Mouse (Mus musculus) hindbrain, embryonic 10.5 days (tissue): ENCODE results near the gene Syngr3. TPM values are rescaled to one million over a fixed set of nuclear protein-coding genes. Genes with fewer than 3 reads are reported as not detected.

ENCODE experiments used
- DNase-seq: peaks from one replicate; pipeline ENCODE4 v3.0.0-alpha.2; 2017; ENCODE audit warnings: low spot score
- H3K27ac ChIP-seq: fragments of 300-500 bp; sonication (generic); 2 replicates; pipeline ENCODE4 v1.5.1; 2016; ENCODE audit warnings: mild to moderate bottlenecking, moderate library complexity
- H3K27me3 ChIP-seq: fragments of 300-500 bp; sonication (generic); 2 replicates; pipeline ENCODE4 v1.6.1; 2016; ENCODE audit warnings: mild to moderate bottlenecking; ENCODE audit not compliant: poor library complexity, insufficient read depth, severe bottlenecking
- H3K36me3 ChIP-seq: fragments of 300-500 bp; sonication (generic); 2 replicates; pipeline ENCODE4 v1.6.1; 2016; ENCODE audit warnings: mild to moderate bottlenecking, moderate library complexity
- H3K4me1 ChIP-seq: fragments of 300-500 bp; sonication (generic); replicated peaks from 2 replicates; pipeline ENCODE4 v1.6.1; 2016; ENCODE audit warnings: mild to moderate bottlenecking
- H3K4me3 ChIP-seq: fragments of 300-500 bp; sonication (generic); 2 replicates; pipeline ENCODE4 v1.5.1; 2016; ENCODE audit warnings: mild to moderate bottlenecking, moderate library complexity
- H3K9me3 ChIP-seq: fragments of 300-500 bp; sonication (generic); 2 replicates; pipeline ENCODE4 v1.6.1; 2016; ENCODE audit warnings: mild to moderate bottlenecking, moderate library complexity
- WGBS: fragments of 180-500 bp; shearing (Covaris S2); methylation state at CpG from one replicate; pipeline ENCODE4 v1.1.7; 2016; 5-methylcytosine and 5-hydroxymethylcytosine counted together
- polyA plus RNA-seq: library from polyadenylated mRNA; unstranded; fragments of >200 nt; fragmentation: Nextera tagmentation; extraction: Ambion mirVana; gene quantifications from 2 replicates; pipeline ENCODE4 v1.2.1, GENCODE M21; 2016

Syngr3 gene
- polyA plus RNA-seq, 1 experiment from 2014 or later: 15.1 TPM

DNA sequence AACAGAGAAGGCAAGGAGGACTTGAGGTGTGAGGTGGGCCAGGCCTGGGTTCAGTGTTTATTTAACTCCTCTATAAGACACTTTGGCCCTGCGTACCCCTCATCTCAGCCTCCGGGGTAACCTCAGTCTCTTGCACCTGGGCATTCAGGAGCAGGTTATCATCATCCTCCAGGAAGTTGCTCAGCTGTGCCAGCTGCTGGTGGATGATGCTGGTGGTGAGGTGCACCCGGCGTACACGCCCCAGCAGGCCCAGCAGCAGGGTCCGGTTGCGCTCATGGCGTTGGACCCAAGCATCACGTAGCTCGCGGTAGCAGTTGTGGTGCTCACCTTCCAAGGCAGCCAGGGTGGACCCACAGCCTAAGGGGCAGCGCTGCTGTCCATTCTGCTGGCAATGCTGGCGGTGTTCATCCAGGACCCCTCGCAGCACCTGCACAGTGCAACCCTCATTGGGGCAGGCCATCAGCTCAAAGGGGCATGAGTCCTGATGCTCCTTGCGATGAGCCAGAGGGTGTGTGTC is 26.5 kb upstream of the Syngr3 start:
- Histone ChIP-seq H3K36me3 (peaks cover 41% of the 10 kb centered on the region), H3K4me3 (peak overlapping the region; percentile 9; the same call in 1 of the 2 replicates), H3K27me3 (no peaks in the 10 kb centered on the region), H3K27ac (no peak overlapping the region), H3K9me3 (no peaks in the 10 kb centered on the region), H3K4me1 (peaks cover 14% of the 10 kb centered on the region)
- WGBS: 94% methylated on average over 15 of the region's 15 CpGs
- no peak for DNase-seq

DNA sequence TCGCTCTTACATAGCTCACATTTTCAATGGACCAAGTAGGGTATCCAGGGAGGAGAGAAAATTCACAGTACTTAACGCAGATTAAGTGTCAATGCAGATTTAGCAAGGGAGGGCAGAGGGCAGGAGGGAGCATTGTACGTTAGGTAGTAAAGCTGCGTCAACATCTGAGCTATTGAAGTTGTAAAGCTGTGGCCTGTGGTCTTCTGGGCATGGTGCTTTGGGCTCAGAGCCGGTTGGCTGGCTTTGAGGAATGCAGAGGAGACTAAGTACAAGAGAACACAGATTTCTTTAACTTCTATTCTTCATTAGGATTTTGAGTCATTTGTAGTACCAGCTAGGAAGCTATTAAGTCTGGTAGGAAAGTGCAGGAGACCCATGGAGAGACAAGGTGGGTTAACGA is 25.8 kb upstream of the Syngr3 start:
- peaks cover 12% of the 10 kb centered on the region for H3K4me1 ChIP-seq
- H3K36me3 ChIP-seq: peaks cover 36% of the 10 kb centered on the region
- no peaks in the 10 kb centered on the region for H3K27me3 ChIP-seq
- H3K27ac ChIP-seq: no peak overlapping the region
- DNase-seq: no peak
- no peaks in the 10 kb centered on the region for H3K9me3 ChIP-seq
- 74% methylated on average over 6 of the region's 6 CpGs for WGBS
- no peak overlapping the region for H3K4me3 ChIP-seq

DNA sequence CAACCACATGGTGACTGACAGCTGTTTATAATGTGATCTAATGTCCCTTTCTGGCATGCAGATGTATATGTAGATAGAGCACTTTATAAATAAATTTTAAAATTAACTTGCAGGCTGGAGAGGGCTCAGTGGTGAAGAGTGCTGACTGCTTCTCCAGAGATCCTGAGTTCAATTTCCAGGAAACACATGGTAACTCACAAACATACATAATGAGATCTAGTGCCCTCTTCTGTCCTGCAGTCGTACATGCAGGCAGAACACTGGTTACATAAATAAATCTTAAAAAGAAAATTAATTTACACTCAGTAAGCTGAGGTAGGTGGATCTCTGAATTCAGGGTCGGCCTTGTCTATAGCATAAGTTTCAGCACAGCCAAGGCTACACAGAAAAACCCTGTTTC is 18.9 kb upstream of the Syngr3 start:
- no peaks in the 10 kb centered on the region for H3K27me3 ChIP-seq
- peaks cover 16% of the 10 kb centered on the region for H3K4me1 ChIP-seq
- H3K27ac ChIP-seq: no peak overlapping the region
- no peak for DNase-seq
- peak overlapping the region; percentile 93; the same call in 1 of the 2 replicates for H3K4me3 ChIP-seq
- peaks cover 21% of the 10 kb centered on the region for H3K36me3 ChIP-seq
- no peaks in the 10 kb centered on the region for H3K9me3 ChIP-seq
- WGBS: 43% methylated on average over 2 of the region's 2 CpGs

DNA sequence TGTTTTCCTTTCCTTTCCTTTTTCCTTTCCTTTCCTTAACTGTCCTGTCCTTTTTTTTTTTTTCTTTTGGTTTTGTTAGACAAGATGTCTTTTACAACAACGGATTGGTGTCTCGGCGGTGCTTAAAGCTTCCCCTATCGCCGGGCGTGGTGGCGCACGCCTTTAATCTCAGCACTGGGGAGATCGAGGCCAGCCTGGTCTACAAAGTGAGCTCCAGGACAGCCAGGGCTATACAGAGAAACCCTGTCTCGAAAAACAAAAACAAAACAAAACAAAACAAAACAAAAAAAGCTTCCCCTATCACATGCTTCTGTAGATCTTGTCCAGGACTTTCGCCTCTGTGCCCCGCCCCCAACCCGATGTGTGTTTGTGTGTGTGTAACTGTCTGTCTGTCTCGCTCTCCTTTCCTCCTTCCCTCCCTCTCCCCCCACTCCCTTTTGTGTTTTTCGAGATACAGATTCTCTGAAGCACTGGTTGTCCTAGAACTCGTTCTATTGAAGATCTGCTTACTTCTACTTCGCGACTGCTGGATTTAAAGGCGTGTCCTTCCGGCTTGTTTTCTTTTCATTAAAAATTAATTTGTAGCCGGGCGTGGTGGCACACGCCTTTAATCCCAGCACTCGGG is 18.2 kb upstream of the Syngr3 start:
- Histone ChIP-seq H3K9me3 (no peaks in the 10 kb centered on the region), H3K27me3 (no peaks in the 10 kb centered on the region), H3K27ac (peak overlapping the region; percentile 90), H3K36me3 (peaks cover 28% of the 10 kb centered on the region), H3K4me1 (peaks cover 16% of the 10 kb centered on the region), H3K4me3 (peak overlapping the region; percentile 93)
- DNase-seq: peak; percentile 34
- 9% methylated on average over 24 of the region's 24 CpGs for WGBS

DNA sequence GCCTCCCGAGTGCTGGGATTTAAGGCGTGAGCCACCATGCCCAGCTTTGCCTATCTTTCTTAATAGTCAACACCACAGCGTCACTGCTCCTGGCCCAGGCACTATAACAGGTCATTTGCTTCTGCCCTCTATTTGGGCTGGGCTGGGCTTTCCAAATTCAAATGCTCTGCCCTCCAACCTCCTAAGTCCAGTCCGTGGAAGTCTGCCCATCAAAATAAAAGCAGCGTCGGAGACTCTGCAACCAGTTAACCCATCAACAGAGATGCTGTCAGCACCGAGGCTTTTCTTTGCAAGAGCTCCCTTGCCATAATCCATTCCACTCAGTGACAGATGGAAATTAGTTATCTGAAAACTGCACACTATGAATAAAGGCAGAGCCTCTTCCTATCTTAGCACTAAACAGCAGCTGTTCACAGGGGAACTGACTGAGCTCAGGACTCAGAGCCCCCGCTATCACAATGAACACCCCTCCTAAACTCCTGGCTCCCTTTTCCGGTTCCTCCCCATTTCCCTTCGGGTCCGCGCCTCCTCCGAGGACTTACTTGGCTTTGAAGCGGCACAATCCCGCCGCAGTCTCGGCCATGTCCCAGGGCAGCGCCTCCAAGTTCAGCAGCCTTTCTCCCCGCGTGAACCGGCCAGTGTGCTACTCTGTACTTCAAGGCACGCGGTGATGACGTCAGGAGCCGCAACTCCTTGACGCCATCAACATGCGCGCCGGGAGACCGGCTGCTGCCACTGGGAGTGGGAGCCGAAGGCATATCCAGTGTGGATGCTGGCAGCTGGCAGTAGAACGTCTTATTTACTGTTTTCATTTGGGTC is 17.4 kb upstream of the Syngr3 start, which contains the start of gene Tbl3:
Gene Tbl3, minus strand, starts transcription at position 679 of the 819 bp plus-strand sequence.
- H3K27me3 ChIP-seq: no peaks in the 10 kb centered on the region
- peaks cover 16% of the 10 kb centered on the region for H3K4me1 ChIP-seq
- H3K27ac ChIP-seq: peak within 1 kb of the TSS; percentile 90
- peak; percentile 95 for DNase-seq
- 4% methylated on average over 32 of the region's 32 CpGs for WGBS
- no peaks in the 10 kb centered on the region for H3K9me3 ChIP-seq
- H3K4me3 ChIP-seq: peak within 1 kb of the TSS; percentile 93
- H3K36me3 ChIP-seq: peaks cover 36% of the 10 kb centered on the region

DNA sequence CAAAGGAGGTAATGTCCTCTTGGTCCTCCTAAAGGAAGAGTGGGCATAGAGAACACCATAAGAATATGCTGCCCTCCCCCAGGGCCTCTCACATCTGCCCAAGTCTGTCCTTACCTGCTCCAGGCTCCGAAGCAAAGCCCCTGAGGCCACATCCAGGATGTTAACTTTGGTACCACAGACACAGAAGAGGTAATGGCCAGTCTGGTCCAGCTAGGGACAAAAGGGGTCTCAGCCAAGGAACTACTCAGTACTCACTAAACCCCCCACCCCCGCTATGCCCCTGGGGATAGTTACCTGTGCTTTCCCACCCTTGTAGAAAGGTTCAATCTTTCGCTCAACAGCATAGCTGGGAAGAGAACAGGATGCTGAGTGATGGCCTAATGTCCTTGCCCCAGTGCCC is 16.1 kb upstream of the Syngr3 start:
- DNase-seq: no peak
- Histone ChIP-seq H3K4me1 (peaks cover 16% of the 10 kb centered on the region), H3K9me3 (no peaks in the 10 kb centered on the region), H3K36me3 (peaks cover 49% of the 10 kb centered on the region), H3K27me3 (no peaks in the 10 kb centered on the region), H3K4me3 (peak overlapping the region; percentile 93), H3K27ac (no peak overlapping the region)
- WGBS: 92% methylated on average over 3 of the region's 3 CpGs

DNA sequence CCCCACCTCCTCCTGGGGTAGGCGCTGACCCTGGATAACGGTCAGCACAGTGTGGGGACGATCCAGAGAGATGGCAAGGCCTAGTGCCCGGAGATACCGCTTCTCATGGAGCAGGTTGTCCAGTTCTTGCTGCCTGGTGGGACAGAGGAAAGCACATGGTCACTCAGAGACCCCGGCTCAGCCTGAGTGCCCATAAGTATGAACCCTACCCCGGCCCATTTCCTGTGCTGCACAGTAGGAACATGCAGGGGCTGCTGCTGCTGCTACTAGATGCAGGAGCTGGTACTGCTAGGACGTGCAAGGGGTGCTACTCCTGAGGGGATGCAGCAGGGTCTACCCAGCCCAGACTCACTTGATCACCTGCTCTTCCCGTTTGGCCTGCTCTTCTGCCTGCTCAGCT is 11.5 kb upstream of the Syngr3 start:
- Histone ChIP-seq H3K36me3 (peaks cover 65% of the 10 kb centered on the region), H3K27me3 (no peaks in the 10 kb centered on the region), H3K4me3 (no peak overlapping the region), H3K4me1 (peaks cover 30% of the 10 kb centered on the region), H3K27ac (no peak overlapping the region), H3K9me3 (no peaks in the 10 kb centered on the region)
- 94% methylated on average over 9 of the region's 9 CpGs for WGBS
- DNase-seq: no peak

DNA sequence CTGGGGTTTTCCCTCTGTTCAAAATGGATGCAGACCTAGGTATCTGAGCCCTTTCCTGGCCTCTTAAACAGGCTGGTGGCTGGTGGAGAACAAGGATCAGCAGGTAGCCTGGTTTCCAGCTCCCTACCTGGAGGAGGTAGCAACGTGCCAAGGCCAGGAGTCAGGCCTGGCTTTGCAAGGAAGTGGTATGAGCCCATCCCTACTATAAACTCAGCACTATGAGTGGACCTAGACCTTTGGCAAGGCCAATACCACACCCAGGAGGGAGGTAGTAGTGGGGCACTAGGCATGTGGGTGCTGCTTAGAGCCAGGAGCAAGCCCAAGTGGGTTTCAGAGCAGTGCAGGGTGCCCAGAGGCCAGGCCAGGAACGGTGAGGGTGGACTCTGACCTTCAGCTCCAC is 9.7 kb upstream of the Syngr3 start:
- DNase-seq: no peak
- H3K4me3 ChIP-seq: no peak overlapping the region
- H3K9me3 ChIP-seq: no peaks in the 10 kb centered on the region
- peaks cover 52% of the 10 kb centered on the region for H3K36me3 ChIP-seq
- H3K4me1 ChIP-seq: peaks cover 37% of the 10 kb centered on the region
- no peak overlapping the region for H3K27ac ChIP-seq
- no peaks in the 10 kb centered on the region for H3K27me3 ChIP-seq
- 81% methylated on average over 2 of the region's 2 CpGs for WGBS

DNA sequence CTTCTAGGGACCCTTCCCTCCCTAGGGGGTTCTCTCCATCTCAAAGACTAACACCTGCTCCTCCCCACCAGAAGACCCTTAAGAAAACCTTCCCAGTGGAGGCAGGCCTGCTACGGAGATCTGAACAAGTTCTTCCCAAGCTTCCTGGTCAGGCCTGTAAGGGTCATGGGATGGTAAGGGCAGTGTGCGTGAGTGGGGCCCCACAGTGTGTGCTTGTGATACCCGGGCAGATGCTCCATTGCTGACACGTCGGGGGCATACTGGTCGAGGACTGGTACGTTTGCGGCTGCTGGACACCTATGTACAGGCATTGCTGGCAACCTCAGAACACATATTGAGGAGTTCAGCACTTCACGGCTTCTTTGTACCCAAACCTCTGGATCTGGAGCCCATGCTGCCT is 9.0 kb upstream of the Syngr3 start:
- Histone ChIP-seq H3K9me3 (no peaks in the 10 kb centered on the region), H3K36me3 (peaks cover 50% of the 10 kb centered on the region), H3K27ac (peak overlapping the region; percentile 2; the same call in 1 of the 2 replicates), H3K4me1 (peaks cover 41% of the 10 kb centered on the region), H3K27me3 (no peaks in the 10 kb centered on the region), H3K4me3 (peak overlapping the region; percentile 3; the same call in 1 of the 2 replicates)
- 70% methylated on average over 9 of the region's 9 CpGs for WGBS
- DNase-seq: no peak

DNA sequence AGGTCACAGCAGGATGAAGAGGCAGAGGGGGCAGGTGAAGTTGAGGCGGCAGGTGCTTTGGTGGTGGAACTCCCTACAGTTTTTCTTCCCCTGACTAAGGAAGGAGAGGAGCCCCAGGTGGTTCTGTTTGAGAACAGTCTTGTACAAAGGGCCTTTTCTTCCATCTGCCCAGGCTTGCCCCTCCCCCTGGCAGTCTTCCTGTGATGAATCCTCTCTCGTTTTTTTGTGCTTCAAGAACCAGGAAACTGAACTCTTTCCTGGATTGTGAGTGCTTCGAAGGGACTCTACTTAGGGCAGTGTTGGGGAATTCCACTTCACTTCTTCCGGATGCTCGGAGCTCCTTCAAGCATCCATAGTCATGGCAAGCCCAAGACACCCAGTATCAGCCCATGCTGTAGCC is 8.2 kb upstream of the Syngr3 start:
- no peaks in the 10 kb centered on the region for H3K27me3 ChIP-seq
- peak overlapping the region; percentile 3; the same call in 1 of the 2 replicates for H3K4me3 ChIP-seq
- WGBS: 19% methylated on average over 5 of the region's 5 CpGs

DNA sequence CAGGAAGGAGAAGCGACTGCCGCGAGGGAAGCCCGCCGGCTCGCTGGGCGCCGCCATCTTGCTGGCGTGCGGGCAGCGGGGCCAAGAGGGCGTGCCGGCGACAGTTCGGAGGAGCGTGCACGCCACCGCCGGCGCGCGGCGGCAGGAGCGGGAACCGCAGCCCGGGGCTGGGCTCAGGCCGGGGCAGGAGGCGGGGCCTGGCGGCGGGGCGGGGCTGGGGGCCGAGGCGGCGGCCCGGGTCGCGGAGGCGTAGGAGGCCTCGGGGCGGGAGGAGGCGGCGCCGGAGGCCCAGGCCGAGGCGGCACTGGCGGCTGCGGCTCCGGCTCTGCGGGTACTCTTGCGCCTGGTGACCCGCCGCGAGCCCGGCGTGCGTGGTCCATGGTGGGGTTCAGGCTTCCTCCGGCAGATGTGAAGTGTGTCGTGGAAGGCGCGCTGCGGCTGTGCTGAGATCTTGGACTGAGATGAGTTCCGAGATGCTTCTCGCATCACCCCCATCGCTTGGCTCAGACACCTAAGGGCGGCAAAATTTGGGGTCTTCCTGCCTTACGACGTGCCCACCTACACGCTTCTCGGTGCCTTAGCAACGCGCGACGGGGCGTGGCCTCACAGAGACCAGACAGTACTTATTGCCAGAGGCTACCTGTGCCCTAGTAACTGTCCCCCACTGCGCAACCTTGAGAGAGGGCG is 6.4 kb upstream of the Syngr3 start, which contains the start of the genes Gfer and Noxo1:
Gene Gfer, minus strand, starts transcription at position 146 of the 687 bp plus-strand sequence.
Gene Noxo1, plus strand, starts transcription at position 224 of the 687 bp plus-strand sequence.
- Histone ChIP-seq H3K4me3 (peak within 1 kb of the TSS; percentile 86), H3K27me3 (peaks cover 15% of the 10 kb centered on the region), H3K4me1 (peaks cover 41% of the 10 kb centered on the region), H3K36me3 (peaks cover 42% of the 10 kb centered on the region), H3K27ac (peak within 1 kb of the TSS; percentile 94), H3K9me3 (no peaks in the 10 kb centered on the region)
- peak; percentile 89 for DNase-seq
- under 1% methylated on average over 76 of the region's 76 CpGs for WGBS

More for the DNA sequence above, 8.2 kb upstream of the Syngr3 start:
- DNase-seq: no peak
- Histone ChIP-seq H3K36me3 (peaks cover 49% of the 10 kb centered on the region), H3K9me3 (no peaks in the 10 kb centered on the region), H3K27ac (peak overlapping the region; percentile 2; the same call in 1 of the 2 replicates), H3K4me1 (peaks cover 41% of the 10 kb centered on the region)

DNA sequence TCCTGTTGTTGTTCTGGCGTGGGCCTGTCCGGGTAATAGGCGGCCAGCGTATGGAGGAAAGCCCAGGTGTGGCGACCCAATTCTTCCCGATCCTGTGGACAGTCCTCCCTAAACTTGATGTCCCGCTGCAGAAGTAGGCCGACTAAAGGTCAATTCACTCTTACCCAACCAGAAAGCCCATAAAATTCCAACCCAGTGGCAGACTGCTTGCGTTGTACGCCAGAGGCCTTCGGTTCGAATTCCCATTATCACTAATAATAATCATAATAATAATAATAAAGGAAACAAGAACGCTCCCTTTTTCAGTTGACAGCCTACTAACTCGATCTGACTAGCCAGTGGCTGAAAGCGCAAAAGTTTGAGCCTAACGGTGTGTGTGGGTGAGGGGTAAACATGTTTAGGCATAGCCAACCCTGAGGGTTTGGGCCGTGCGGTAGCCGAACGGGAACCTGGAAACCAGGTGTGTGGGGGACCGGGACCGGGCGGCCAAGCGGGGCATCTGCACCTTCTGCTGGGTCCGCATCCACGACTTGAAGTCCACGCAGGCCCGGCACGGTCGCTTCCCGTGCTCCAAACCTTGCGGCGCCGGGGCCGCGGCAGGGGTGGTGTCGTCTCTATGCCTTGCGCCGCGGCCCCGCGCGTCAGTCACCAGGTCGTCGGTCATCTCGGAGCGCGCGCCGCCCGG is 5.7 kb upstream of the Syngr3 start:
- DNase-seq: no peak
- peaks cover 41% of the 10 kb centered on the region for H3K4me1 ChIP-seq
- 8% methylated on average over 51 of the region's 51 CpGs for WGBS
- H3K4me3 ChIP-seq: peak overlapping the region; percentile 86
- peak overlapping the region; percentile 94 for H3K27ac ChIP-seq
- no peaks in the 10 kb centered on the region for H3K9me3 ChIP-seq
- H3K36me3 ChIP-seq: peaks cover 35% of the 10 kb centered on the region
- peaks cover 22% of the 10 kb centered on the region for H3K27me3 ChIP-seq
